Mouse (Mus musculus): ENCODE results near the gene Dnmbp.
"Not testable (repeated sequence)": the region's sequence is repeated elsewhere in the genome, so short reads cannot be mapped to it uniquely, and the experiment has no call there.

The Dnmbp gene

GRCm38 (mm10) chr19:43939769-43940689 lies at the start of gene Dnmbp:
Gene Dnmbp, minus strand, starts transcription at chr19:43940191.
- in situ Hi-C loops (cut with MboI, MseI): no loop called here

- in situ Hi-C loops (cut with MboI, MseI): loop anchor here (25.0 kb wide), 1 partner anchor 1749 kb away; the partner anchor contains the start of gene Golga7b
Measured at GRCm38 (mm10) chr19:43986069-43986794, 46.2 kb upstream of the Dnmbp start, which contains the start of gene Cpn1. Gene Cpn1, minus strand, starts transcription at chr19:43986556.

- in situ Hi-C loops (cut with MboI, MseI): loop anchor here (25.0 kb wide), 1 partner anchor 1745 kb away; the partner anchor contains the start of gene Golga7b
Measured at GRCm38 (mm10) chr19:43981992-43982391, 42.0 kb upstream of the Dnmbp start.

DNA sequence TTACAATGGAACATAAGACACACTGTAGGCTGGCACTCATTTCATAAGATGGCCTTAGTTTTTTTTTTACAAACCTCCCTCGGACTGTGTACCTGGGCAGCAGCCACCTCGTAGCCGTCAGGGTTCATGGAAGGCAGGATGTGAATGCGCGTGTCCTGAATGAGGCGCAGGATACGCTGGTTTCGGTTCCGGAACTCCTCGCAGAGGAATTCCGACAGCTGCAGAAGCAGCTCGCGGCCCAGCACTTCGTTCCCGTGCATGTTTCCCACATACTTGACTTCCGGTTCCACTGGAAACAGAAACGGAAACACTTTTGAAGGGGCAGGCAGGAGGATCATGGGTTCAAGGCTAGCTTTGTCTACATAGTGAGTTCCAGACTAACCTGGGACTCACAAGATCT lies 40.7 kb upstream of the Dnmbp start:
- in situ Hi-C loops (cut with MboI, MseI): loop anchor here (25.0 kb wide), 1 partner anchor 1743 kb away; the partner anchor contains the start of gene Golga7b

- in situ Hi-C loops (cut with MboI, MseI): loop anchor here (25.0 kb wide), 1 partner anchor 1740 kb away; the partner anchor contains the start of gene Golga7b
Measured at GRCm38 (mm10) chr19:43977799-43978198, 37.8 kb upstream of the Dnmbp start.

DNA sequence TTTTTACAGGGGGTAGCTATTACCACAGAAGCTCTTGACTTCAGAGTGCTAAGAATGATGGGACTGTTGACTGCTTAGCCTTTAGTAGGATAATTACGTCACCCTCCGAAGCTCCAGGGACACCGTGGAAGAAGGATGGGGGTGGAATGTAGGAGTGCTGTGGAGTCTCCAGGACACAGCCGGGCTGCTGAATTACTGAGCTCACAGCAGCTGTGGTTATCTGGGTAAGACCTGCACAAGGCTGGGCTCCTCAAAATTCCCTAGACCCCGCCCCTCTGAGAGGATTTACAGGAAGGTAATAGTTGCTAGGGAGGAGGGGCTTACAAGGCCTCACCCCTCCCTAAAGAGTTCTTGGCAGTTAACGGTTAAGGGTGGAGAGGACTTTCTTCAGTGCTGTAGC lies 36.7 kb upstream of the Dnmbp start:
- in situ Hi-C loops (cut with MboI, MseI): loop anchor here (25.0 kb wide), 1 partner anchor 1739 kb away; the partner anchor contains the start of gene Golga7b

DNA sequence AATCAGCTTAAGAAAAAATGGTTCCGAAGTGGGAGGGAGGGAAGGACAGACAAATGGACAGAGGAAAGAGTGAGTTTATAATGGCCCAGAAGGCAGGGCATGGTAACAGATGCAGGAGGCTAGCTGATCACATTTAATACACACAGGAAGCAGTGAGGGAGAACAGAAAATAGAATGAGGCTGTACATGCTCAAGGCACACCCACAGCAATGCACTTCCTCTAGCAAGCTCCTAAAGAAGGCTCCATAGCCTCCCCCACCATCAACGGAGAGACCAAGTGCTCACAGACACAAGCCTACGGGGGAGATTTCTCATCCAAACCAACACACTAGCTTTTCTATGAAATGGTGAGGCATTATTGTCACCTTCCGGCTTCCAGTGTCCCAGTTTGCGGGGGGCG lies 34.2 kb upstream of the Dnmbp start:
- in situ Hi-C loops (cut with MboI, MseI): no loop called here

DNA sequence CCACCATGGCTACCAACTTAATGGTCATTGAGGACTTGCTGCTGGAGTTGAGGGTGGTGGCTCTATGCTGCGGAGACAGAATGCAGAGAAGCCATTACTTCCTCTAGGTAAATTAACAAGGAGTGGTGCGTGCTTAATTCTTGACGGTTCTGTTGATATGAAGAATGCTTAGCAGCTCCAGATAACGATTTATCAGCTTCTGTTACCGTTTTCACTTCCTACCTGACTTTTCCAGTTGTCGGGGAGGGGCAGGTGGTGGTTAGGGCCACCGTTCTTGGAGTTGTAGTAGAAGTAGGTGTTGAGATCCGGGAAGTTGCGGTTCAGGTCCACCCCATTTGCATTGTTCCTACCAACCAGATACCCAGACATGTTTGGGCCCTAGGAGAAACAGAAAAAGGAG lies 33.7 kb upstream of the Dnmbp start:
- in situ Hi-C loops (cut with MboI, MseI): no loop called here

DNA sequence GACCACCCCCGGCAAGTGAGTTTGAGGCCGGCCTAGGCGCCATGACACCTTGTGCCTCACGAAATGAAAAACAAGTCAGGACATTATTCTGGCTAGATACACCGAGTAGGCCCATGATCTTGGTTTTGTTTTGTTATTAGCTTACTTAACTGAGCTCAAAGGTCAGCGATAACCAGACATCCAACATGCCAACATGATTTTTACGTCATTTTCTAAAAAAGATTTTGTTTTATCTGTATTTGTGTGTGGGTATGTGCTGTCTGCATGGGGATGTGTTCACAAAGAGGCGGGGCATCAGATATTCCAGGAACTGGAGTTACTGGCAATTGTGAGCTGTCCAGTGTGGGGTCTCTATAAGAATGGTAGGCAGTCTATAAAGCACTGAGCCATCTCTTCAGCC lies 32.1 kb upstream of the Dnmbp start:
- in situ Hi-C loops (cut with MboI, MseI): no loop called here

DNA sequence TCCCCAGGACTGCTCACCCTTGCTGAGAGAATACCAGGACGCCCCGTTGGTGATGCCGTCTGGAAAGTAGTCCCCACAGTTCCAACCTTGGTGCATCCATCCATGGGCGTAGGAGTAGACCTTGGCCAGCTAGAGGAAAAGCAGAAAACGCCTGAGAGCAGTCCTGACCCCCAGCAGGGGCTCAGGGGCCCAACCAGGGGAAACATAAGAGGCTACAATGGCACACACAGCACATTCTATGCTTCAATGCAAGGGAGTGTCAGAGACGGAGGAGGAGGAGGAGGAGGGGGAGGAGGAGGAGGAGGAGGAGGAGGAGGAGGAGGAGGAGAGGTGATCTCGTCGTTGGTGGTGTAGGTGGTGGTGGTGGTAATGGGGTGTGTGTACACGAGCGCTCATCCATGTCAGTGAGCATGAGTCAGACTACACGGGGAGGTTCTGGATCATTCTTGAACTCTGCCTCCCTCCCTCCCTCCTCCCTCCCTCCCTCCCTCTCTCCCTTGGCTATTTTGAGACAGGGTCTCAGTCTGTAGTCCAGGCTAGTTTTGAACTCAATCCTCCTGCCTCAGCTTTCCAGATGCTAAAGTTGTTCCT lies 28.5 kb upstream of the Dnmbp start:
- in situ Hi-C loops (cut with MboI, MseI): no loop called here

- in situ Hi-C loops (cut with MboI, MseI): no loop called here
Measured at GRCm38 (mm10) chr19:43966481-43966880, 26.5 kb upstream of the Dnmbp start.

- in situ Hi-C loops (cut with MboI, MseI): no loop called here
Measured at GRCm38 (mm10) chr19:43965496-43966085, 25.6 kb upstream of the Dnmbp start.

DNA sequence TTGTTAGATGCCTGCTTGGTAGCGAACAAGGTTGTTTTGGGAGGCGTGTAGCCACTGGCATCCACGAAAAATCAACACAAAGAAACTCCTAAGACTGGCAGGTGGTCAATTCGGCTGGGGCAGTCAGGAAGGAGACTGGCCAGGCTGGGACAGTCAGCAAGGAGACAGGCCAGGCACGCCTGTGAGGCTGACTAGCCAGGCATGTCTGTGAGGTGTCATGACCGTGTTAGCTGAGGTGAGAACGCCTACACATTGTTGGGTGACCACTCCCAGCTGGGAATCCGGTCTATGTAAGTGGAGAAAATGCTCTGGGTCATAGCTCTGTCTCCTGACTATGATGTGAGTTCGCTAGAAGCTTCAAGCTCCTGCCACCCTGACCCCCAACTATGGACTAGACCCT lies 22.8 kb upstream of the Dnmbp start:
- in situ Hi-C loops (cut with MboI, MseI): no loop called here

DNA sequence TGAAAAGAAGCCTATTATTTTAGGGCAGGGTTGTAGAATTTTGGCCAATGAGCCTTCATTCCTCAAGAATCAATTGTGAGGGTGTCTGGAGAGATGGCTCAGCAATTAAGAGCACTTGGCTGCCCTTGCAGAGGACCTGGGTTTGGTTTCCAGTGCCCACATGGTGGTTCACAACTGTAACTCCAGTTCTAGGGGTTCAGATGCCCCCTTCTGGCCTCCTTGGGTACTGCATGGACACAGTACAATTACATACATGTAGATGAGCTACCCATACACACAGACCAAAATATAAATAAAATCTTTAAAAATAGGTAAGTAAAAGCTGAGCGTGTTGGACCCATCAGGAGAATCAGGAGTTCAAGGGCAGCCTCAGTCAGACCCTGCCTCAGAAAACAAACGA lies 21.2 kb upstream of the Dnmbp start:
- in situ Hi-C loops (cut with MboI, MseI): no loop called here

DNA sequence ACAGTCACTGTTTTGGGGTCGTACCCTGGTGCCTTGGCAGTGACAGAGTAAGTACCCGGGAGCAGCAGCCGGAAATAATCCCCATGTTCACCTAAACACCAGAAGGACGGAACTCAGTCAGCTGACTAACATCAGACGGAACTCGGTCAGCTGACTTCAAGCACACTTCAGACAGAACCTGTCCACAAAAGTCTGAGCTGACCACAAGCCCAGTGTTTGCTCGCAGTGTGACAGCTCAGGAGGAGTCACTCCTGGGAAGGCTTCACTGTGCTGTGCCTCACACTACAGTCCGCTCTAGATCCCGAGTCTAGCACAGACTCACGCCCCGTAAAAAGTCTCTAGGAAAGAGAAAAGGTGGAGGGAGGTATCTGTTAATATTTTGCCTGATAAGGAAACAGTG lies 20.0 kb upstream of the Dnmbp start:
- in situ Hi-C loops (cut with MboI, MseI): no loop called here

DNA sequence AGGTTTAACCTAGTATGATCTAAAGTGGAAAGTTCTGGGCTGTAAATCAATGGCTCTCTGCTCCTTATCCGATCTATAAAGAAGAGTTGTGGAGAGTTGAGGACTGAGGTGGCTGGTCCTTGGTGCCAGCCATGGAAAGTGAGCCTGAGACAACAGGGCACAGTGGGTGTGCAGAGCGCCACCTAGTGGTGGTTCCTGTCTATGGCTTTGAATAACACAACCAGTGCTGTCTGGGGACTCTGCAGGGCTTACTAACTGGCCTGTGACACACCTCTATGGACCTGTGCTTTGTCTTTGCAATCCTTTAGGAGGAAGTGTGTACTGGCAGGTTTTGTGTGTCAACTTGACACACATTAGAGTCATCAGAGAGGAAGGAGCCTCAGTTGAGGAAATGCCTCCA lies 19.2 kb upstream of the Dnmbp start:
- in situ Hi-C loops (cut with MboI, MseI): loop anchor here (5.0 kb wide), 1 partner anchor 127 kb away; no protein-coding TSS in a partner anchor

- in situ Hi-C loops (cut with MboI, MseI): loop anchor here (5.0 kb wide), 1 partner anchor 126 kb away; no protein-coding TSS in a partner anchor
Measured at GRCm38 (mm10) chr19:43957881-43958280, 17.9 kb upstream of the Dnmbp start.

- in situ Hi-C loops (cut with MboI, MseI): loop anchor here (5.0 kb wide), 1 partner anchor 125 kb away; no protein-coding TSS in a partner anchor
Measured at GRCm38 (mm10) chr19:43957402-43957801, 17.4 kb upstream of the Dnmbp start.

GRCm38 (mm10) chr19:43955266-43955665 lies 15.3 kb upstream of the Dnmbp start:
- in situ Hi-C loops (cut with MboI, MseI): loop anchor here (5.0 kb wide), 1 partner anchor 123 kb away; no protein-coding TSS in a partner anchor

DNA sequence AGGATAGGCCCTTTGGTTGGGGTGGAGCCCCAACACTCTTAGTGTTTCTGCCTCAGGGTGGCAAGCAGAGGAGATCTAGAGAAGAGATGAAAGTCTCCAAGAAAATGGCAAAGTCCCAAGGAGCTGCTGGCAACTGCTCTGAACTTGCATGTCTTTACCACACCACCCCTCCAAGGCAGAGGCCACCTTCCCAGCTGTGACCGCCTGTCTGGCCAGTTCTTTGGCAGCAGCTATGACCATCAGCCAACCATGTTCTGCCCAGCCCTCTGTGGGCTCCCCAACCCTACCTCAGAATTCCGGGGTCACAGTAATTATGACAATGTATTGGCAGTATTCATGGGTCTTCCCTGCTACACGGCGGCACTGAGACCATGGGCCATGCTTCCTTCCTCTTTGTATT lies 14.9 kb upstream of the Dnmbp start:
- in situ Hi-C loops (cut with MboI, MseI): loop anchor here (5.0 kb wide), 1 partner anchor 123 kb away; no protein-coding TSS in a partner anchor

DNA sequence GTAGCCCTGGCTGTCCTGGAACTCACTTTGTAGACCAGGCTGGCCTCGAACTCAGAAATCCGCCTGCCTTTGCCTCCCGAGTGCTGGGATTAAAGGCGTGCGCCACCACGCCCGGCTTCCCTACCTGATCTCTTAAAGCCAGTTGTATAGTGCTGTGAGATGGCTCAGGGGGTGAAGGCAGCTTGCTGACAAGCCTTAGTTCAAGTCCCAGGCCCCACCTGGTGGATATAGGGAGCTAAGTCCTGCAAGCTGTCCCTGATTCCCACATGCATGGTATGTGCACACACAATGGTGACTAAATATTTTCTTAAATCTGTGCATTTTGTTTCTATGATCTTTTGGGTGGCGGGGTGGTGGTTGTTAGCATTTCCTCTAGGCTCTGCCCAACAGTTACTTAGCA lies 12.9 kb upstream of the Dnmbp start:
- in situ Hi-C loops (cut with MboI, MseI): not testable (repeated sequence)

Measured in regulatory T cell (primary cell).